Mouse (Mus musculus): ENCODE data around the gene Gm20671. TPM values are rescaled to one million over a fixed set of nuclear protein-coding genes. Genes with fewer than 3 reads are reported as not detected.
"Not testable (repeated sequence)": the region's sequence is repeated elsewhere in the genome, so short reads cannot be mapped to it uniquely, and the experiment has no call there.

The Gm20671 gene
- polyA plus RNA-seq, 1 experiment from 2014 or later, result not detected

- Histone ChIP-seq H3K36me3 (ENCODE audit: control insufficient read depth, insufficient read depth, low read length) (peaks cover 11% of the 10 kb centered on the region; the same call in 1 of the 2 replicates), H3K9me3 (ENCODE audit: control insufficient read depth, low read length) (no peaks in the 10 kb centered on the region), H3K27ac (replicated peaks in 1 of 2; ENCODE audit: control insufficient read depth in 1 of 2, insufficient read depth in 1 of 2, low read depth in 2 of 2, low read length in 2 of 2) (no peak overlapping the region), H3K4me3 (ENCODE audit: control insufficient read depth in 1 of 2, insufficient read depth in 1 of 2, low read depth in 1 of 2, low read length in 2 of 2) (no peak overlapping the region), H3K9ac (ENCODE audit: low read length) (no peak overlapping the region), H3K4me1 (ENCODE audit: control insufficient read depth in 2 of 2, insufficient read depth in 2 of 2, low read length in 2 of 2) (peaks cover 5 to 8% of the 10 kb centered on the region in 2 experiments; a peak in 3 of 4 replicates), H3K4me2 (ENCODE audit: low read length) (no peak overlapping the region), H3K27me3 (ENCODE audit: control insufficient read depth, insufficient read depth, low read length) (no peaks in the 10 kb centered on the region)
- 44% methylated on average over 3 of the region's 3 CpGs for WGBS
- ATAC-seq (ENCODE audit: insufficient number of reproducible peaks, insufficient read depth, low FRiP score, low read depth), result no peak
Observed at GRCm38 (mm10) chr5:32760787-32761186, 66.1 kb downstream of the Gm20671 start.

DNA sequence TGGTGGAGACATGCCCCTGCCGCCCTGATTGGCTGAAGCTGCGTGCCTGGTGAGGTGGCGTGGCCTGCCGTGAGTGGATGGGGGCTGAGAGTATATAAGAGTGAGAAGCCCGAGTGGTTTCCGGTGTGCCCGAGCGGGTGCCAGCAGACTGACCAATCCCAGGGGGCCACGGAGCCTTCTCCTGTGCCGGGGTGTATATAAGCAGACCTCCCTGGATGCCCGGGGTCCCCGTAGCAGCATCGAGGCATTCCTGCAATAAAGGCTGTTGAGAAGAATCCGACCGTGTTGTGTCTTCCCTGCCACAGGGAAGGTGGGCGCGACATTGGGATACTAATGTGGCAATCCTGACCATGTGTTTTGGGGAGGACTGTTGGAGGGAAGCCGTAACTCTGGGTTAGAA lies 66.6 kb downstream of the Gm20671 start:
- H3K4me1 ChIP-seq (ENCODE audit: control insufficient read depth in 2 of 2, insufficient read depth in 2 of 2, low read length in 2 of 2); H3K4me2 ChIP-seq (ENCODE audit: low read length); H3K27ac ChIP-seq (replicated peaks in 1 of 2; ENCODE audit: control insufficient read depth in 1 of 2, insufficient read depth in 1 of 2, low read depth in 2 of 2, low read length in 2 of 2); H3K9ac ChIP-seq (ENCODE audit: low read length); ATAC-seq (ENCODE audit: insufficient number of reproducible peaks, insufficient read depth, low FRiP score, low read depth); H3K27me3 ChIP-seq (ENCODE audit: control insufficient read depth, insufficient read depth, low read length); H3K9me3 ChIP-seq (ENCODE audit: control insufficient read depth, low read length); H3K4me3 ChIP-seq (ENCODE audit: control insufficient read depth in 1 of 2, insufficient read depth in 1 of 2, low read depth in 1 of 2, low read length in 2 of 2): not testable (repeated sequence)
- 93% methylated on average over 18 of the region's 18 CpGs for WGBS
- H3K36me3 ChIP-seq (ENCODE audit: control insufficient read depth, insufficient read depth, low read length), result peaks cover 11% of the 10 kb centered on the region; the same call in 1 of the 2 replicates

- WGBS, result 78% methylated on average over 2 of the region's 2 CpGs
- no peak overlapping the region for H3K9ac ChIP-seq (ENCODE audit: low read length)
- no peak overlapping the region for H3K27ac ChIP-seq (replicated peaks in 1 of 2; ENCODE audit: control insufficient read depth in 1 of 2, insufficient read depth in 1 of 2, low read depth in 2 of 2, low read length in 2 of 2)
- H3K4me1 ChIP-seq (ENCODE audit: control insufficient read depth in 2 of 2, insufficient read depth in 2 of 2, low read length in 2 of 2), result peaks cover 5 to 8% of the 10 kb centered on the region in 2 experiments; a peak in 3 of 4 replicates
- H3K4me2 ChIP-seq (ENCODE audit: low read length), result no peak overlapping the region
- peaks cover 11% of the 10 kb centered on the region; the same call in 1 of the 2 replicates for H3K36me3 ChIP-seq (ENCODE audit: control insufficient read depth, insufficient read depth, low read length)
- no peaks in the 10 kb centered on the region for H3K9me3 ChIP-seq (ENCODE audit: control insufficient read depth, low read length)
- no peak for ATAC-seq (ENCODE audit: insufficient number of reproducible peaks, insufficient read depth, low FRiP score, low read depth)
- H3K4me3 ChIP-seq (ENCODE audit: control insufficient read depth in 1 of 2, insufficient read depth in 1 of 2, low read depth in 1 of 2, low read length in 2 of 2), result no peak overlapping the region
- no peaks in the 10 kb centered on the region for H3K27me3 ChIP-seq (ENCODE audit: control insufficient read depth, insufficient read depth, low read length)
Observed at GRCm38 (mm10) chr5:32759662-32760061, 67.2 kb downstream of the Gm20671 start.

- no peak overlapping the region for H3K4me2 ChIP-seq (ENCODE audit: low read length)
- 91% methylated on average over 8 of the region's 8 CpGs for WGBS
- no peaks in the 10 kb centered on the region for H3K27me3 ChIP-seq (ENCODE audit: control insufficient read depth, insufficient read depth, low read length)
- H3K9ac ChIP-seq (ENCODE audit: low read length), result no peak overlapping the region
- H3K27ac ChIP-seq (replicated peaks in 1 of 2; ENCODE audit: control insufficient read depth in 1 of 2, insufficient read depth in 1 of 2, low read depth in 2 of 2, low read length in 2 of 2), result no peak overlapping the region
- peaks cover 1 to 3% of the 10 kb centered on the region in 2 experiments; a peak in 1 of 4 replicates for H3K4me1 ChIP-seq (ENCODE audit: control insufficient read depth in 2 of 2, insufficient read depth in 2 of 2, low read length in 2 of 2)
- H3K4me3 ChIP-seq (ENCODE audit: control insufficient read depth in 1 of 2, insufficient read depth in 1 of 2, low read depth in 1 of 2, low read length in 2 of 2), result no peak overlapping the region
- no peaks in the 10 kb centered on the region for H3K9me3 ChIP-seq (ENCODE audit: control insufficient read depth, low read length)
- H3K36me3 ChIP-seq (ENCODE audit: control insufficient read depth, insufficient read depth, low read length), result no peaks in the 10 kb centered on the region
- ATAC-seq (ENCODE audit: insufficient number of reproducible peaks, insufficient read depth, low FRiP score, low read depth), result no peak
Observed at GRCm38 (mm10) chr5:32756141-32756540, 70.8 kb downstream of the Gm20671 start.

- Histone ChIP-seq H3K4me3 (ENCODE audit: control insufficient read depth in 1 of 2, insufficient read depth in 1 of 2, low read depth in 1 of 2, low read length in 2 of 2) (no peak overlapping the region), H3K27ac (replicated peaks in 1 of 2; ENCODE audit: control insufficient read depth in 1 of 2, insufficient read depth in 1 of 2, low read depth in 2 of 2, low read length in 2 of 2) (no peak overlapping the region), H3K36me3 (ENCODE audit: control insufficient read depth, insufficient read depth, low read length) (no peaks in the 10 kb centered on the region), H3K4me2 (ENCODE audit: low read length) (no peak overlapping the region), H3K9me3 (ENCODE audit: control insufficient read depth, low read length) (no peaks in the 10 kb centered on the region), H3K4me1 (ENCODE audit: control insufficient read depth in 2 of 2, insufficient read depth in 2 of 2, low read length in 2 of 2) (no peaks in the 10 kb centered on the region; a peak in 1 of 4 replicates), H3K9ac (ENCODE audit: low read length) (no peak overlapping the region), H3K27me3 (ENCODE audit: control insufficient read depth, insufficient read depth, low read length) (no peaks in the 10 kb centered on the region)
- ATAC-seq (ENCODE audit: insufficient number of reproducible peaks, insufficient read depth, low FRiP score, low read depth), result no peak
- 53% methylated on average over 2 of the region's 2 CpGs for WGBS
Observed at GRCm38 (mm10) chr5:32751736-32752135, 75.2 kb downstream of the Gm20671 start.

GRCm38 (mm10) chr5:32748936-32749335 lies 78.0 kb downstream of the Gm20671 start:
- Histone ChIP-seq H3K4me2 (ENCODE audit: low read length) (no peak overlapping the region), H3K27ac (replicated peaks in 1 of 2; ENCODE audit: control insufficient read depth in 1 of 2, insufficient read depth in 1 of 2, low read depth in 2 of 2, low read length in 2 of 2) (no peak overlapping the region), H3K27me3 (ENCODE audit: control insufficient read depth, insufficient read depth, low read length) (no peaks in the 10 kb centered on the region), H3K4me1 (ENCODE audit: control insufficient read depth in 2 of 2, insufficient read depth in 2 of 2, low read length in 2 of 2) (peaks cover 4 to 18% of the 10 kb centered on the region in 2 experiments; a peak in 3 of 4 replicates), H3K36me3 (ENCODE audit: control insufficient read depth, insufficient read depth, low read length) (peaks cover 5% of the 10 kb centered on the region; the same call in 1 of the 2 replicates), H3K9me3 (ENCODE audit: control insufficient read depth, low read length) (no peaks in the 10 kb centered on the region), H3K4me3 (ENCODE audit: control insufficient read depth in 1 of 2, insufficient read depth in 1 of 2, low read depth in 1 of 2, low read length in 2 of 2) (no peak overlapping the region), H3K9ac (ENCODE audit: low read length) (no peak overlapping the region)
- no peak for ATAC-seq (ENCODE audit: insufficient number of reproducible peaks, insufficient read depth, low FRiP score, low read depth)
- 90% methylated on average over 6 of the region's 6 CpGs for WGBS

GRCm38 (mm10) chr5:32747650-32748375 lies 79.1 kb downstream of the Gm20671 start:
- Histone ChIP-seq H3K27me3 (ENCODE audit: control insufficient read depth, insufficient read depth, low read length) (no peaks in the 10 kb centered on the region), H3K4me3 (ENCODE audit: control insufficient read depth in 1 of 2, insufficient read depth in 1 of 2, low read depth in 1 of 2, low read length in 2 of 2) (no peak overlapping the region), H3K9ac (ENCODE audit: low read length) (no peak overlapping the region), H3K4me1 (ENCODE audit: control insufficient read depth in 2 of 2, insufficient read depth in 2 of 2, low read length in 2 of 2) (peaks cover 4 to 18% of the 10 kb centered on the region in 2 experiments; a peak in 3 of 4 replicates), H3K4me2 (ENCODE audit: low read length) (no peak overlapping the region), H3K9me3 (ENCODE audit: control insufficient read depth, low read length) (no peaks in the 10 kb centered on the region), H3K36me3 (ENCODE audit: control insufficient read depth, insufficient read depth, low read length) (peaks cover 5% of the 10 kb centered on the region; the same call in 1 of the 2 replicates), H3K27ac (replicated peaks in 1 of 2; ENCODE audit: control insufficient read depth in 1 of 2, insufficient read depth in 1 of 2, low read depth in 2 of 2, low read length in 2 of 2) (no peak overlapping the region)
- WGBS, result 64% methylated on average over 6 of the region's 6 CpGs
- ATAC-seq (ENCODE audit: insufficient number of reproducible peaks, insufficient read depth, low FRiP score, low read depth), result no peak

All from heart, embryonic 14.5 days (tissue).